Mouse (Mus musculus) urinary bladder, adult 2 months (tissue): ENCODE data around the gene Cngb1. TPM values are rescaled to one million over a fixed set of nuclear protein-coding genes. Genes with fewer than 3 reads are reported as not detected.

ENCODE experiments used
- DNase-seq: peaks from one replicate; pipeline ENCODE4 v3.0.0; 2022; ENCODE audit warnings: low spot score
- polyA plus RNA-seq: library from polyadenylated mRNA; depleted of rRNA; stranded (reverse); fragments of >200 nt; gene quantifications from 2 replicates; pipeline ENCODE4 v1.2.3, GENCODE M21; 2012; rRNA removed

Cngb1 gene
- polyA plus RNA-seq: 1.5 and 2.9 TPM in 2 replicates

DNA sequence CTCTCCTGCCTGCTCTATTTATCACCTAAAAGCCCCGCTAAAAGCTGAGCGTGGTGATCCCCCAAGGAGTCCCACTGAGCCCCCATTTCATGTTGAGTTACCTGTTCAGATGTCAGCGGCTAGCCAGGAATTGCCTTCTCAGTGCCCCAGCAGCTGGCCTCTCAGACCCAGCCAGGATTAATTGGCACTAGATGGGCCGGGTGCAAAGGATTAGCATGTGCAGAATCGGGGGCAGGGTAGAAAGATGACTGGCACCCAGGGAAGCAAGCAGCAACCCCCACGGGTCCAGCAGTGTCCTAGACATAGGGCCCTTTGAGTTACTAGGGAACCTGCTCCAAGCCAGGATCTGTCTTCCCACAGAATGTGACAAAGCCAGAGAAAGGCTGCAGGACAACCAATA is at the start of gene Cngb1:
Gene Cngb1 (minus strand): TSS at position 155 of the 400 bp plus-strand sequence.
- no peak for DNase-seq

DNA sequence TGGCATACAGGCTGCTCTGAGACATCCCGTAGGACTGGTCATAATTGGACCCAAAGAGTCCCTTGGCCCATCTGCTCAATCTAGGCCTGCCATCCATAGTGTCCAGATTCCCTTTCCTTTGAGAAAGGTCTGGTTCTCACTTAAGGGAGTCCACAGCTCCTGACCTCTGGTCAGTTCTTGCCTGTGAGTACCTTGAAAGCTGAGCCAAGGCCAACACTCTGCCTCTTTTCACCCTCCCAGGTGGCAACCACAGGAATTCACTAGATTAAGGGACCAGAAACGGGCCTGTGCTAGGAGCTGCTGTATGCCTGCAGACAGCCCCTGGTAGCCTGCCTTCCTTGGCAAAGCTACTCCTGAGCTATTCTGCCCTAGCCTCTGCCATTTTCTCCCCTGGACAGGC is 48.2 kb upstream of the Cngb1 start:
- no peak for DNase-seq

DNA sequence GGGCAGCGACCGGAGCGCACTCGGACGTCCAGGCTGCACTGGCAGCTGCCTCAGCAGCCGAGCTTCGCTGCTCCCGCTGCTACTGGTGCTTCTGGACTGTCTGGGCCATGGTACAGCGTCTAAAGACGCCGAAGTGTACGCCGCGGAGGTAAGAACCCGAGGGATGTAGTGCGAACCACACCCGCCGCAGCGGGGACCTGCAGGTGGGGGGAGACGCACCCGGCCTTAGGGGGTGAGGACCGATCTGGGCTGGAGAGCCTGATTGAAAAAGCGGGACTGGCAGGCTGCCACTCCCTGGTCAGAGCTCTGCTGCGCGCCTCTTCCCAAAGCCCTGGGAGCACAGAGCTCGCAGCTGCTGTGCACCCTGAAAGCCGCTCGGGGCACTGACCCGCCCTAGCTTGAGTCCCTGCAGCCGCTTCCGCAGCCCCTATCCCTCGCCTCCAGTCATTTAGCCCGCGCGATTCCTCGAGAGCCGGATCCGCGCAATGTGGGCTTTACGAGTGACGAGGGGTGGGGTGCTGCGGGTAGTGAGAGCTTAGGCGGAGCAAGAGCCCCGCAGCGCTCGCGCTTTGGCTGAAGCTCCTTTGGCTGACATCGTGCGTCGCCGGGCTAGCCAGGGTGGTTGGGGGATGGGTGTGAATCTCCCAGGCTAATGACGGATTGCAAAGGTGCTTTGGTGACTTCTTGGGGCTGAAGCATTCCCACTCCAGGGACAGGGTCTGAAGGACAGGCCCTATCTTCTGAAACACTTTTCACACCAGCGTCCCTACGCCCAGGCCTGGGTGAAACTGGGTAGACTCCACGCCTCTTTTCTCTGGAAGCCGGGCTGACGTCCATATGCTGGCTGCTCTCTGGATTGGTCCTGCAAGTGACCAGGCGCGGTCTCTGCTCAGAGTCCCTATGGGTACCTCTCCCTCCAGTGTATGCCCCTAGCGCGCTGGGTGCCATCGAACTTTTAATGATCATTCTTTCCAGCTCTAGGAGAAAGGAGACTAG is 46.8 kb upstream of the Cngb1 start:
- peak; percentile 49 for DNase-seq

DNA sequence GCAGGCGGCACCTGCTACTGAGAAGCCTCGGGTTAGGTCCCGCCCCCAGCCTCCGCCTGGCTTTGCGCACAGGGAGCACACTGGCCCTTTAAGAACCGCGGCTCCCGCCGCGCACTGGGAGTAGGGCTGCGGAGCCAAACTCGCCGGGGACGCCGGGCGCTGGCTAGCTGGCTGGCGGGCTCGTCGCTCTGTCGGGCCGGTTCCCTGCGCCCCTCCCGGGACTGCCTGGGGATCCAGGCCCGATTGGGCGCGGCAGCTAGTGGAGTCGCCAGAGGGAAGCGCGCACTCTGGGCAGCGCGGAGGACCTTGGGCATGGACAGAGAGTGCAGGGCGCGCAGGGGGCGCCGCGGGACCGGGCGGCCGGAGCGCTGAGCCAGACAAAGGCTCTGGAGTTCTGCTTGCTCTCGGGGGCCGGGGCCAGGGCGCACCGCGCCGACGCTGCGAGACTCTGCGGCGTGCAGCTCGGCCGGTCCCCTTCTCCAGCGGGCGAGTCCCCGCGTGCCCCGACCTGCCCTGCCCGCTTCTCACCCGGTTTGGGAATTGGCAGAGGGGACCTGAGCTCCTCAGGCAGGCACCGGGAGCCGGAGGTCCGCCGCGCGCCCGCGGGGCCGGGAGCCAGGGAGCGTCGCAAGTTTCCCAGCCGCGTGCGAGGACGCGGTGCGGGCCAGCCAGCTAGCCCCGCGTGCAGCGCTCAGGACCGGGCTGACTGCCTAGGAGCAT is 45.9 kb upstream of the Cngb1 start, which contains the start of gene Mmp15:
Gene Mmp15 (plus strand): TSS at position 118 of the 720 bp plus-strand sequence.
- DNase-seq: peak; percentile 78

DNA sequence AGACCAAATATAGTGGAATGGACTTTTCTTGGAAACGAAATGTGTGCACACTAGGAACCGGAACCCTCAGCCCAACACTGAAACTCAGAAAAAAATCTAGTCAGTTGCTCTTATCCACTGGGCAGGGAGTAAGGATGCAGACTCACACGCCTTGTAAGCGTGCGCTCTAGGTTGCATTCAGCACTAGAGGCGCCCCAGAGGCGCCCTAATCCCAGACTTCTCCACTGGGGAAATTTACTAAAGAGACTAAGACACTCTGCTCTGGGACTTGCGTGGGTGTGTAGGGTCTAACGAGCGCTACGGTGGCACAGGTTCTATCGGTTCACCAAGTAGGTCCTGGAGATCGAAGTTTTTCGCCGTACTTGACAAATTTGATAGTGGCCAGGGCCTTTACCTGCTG is 45.1 kb upstream of the Cngb1 start:
- no peak for DNase-seq

DNA sequence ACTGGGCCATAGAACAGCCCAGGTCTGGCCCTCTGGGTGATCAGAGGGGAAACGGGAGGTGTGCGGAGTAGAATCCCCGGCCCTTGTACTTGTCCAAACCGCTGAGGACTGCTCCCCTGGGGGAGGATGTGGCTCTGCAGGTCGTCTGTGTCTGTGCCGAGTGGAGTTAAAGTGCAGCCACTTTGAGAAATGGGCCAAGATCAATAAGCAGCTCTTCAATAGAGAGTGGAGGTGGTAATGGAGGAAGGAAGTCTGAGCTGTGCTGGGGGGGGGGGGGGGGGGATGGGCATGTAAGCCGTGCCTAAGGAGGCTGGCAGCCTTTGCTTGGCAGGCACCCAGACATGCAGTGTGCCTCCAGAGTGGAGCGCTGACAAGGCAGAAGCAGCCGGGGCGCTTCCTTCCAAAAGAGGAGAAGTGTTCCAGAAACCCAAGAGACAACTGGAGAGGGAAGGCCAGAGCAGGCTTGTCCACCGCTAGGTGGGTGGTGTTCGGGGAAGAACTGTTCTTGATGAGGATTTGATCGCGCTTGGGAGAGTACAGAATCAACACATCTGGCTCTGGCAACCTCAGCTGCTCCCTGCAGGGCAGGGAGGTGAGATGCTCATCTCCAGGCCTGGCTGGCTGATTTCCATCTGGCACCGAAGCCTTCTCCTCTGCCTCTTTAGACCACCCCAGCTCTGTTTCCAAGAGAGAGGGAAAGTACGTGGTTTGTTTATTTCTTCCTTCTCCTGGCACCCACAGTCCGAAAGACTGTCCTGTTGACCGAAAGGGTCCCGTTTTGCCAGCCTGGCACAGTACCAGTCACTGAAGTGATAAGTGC is 42.6 kb upstream of the Cngb1 start:
- DNase-seq: no peak

DNA sequence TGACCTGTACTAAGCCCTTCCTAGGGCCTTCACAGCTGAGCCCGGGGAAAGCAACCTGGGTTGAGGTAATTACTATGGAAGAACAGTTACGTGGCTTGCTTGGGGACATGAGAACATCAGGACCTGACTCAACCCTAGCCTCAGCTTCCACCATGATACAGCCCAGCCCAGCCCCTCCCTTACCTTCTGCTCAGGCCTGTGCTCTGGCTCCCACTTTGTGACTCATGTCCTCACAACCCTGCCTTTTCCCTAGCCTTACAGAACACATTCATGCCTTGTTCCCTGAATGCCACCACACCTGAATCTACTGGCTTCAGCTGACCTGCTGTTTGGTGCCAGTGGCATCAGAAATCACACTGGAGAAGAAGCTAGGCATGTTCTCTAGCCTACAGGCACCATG is 42.0 kb upstream of the Cngb1 start:
- no peak for DNase-seq

DNA sequence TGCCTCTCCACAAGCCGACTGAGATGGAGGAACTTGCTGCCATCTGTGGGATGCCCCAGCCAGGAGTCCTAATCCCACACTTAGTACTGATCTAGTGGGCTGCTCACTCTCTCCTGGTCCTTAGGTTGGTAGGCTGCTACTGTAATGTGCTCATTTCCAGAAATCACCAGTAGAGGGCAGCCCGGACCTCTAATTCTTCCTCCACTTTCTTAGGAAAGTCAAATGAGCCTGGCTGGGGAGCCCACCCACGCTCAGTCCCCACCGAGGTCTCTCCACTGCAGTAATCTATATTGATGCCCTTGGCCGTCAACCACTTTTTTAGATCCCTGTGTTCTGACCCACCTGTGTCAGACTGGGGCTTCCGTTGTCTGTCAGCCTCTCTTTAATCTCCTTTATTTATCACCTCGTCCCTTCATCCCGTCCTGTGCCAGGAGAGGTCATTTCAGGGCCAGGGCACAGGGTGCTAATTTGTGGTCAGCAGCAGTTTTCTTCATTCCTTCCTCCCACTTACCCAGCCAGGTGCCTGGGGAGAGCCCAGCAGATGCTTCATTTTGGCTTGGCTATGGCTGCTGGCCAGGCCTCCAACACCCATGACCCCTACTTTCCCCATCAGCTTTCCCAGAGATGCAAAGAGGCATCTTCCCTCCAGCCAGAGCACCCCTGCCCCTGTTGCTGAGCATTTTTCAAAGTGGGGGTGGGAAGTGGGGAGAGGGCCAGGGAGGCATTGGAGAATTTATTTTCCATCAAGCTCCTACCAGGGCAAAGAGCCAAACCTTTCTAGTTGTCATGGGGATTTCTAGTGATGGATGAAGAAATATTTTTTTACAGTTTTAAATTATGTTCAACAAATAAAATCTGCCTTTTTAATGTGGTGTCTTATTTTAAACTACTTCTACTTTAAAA is 40.5 kb upstream of the Cngb1 start:
- no peak for DNase-seq

DNA sequence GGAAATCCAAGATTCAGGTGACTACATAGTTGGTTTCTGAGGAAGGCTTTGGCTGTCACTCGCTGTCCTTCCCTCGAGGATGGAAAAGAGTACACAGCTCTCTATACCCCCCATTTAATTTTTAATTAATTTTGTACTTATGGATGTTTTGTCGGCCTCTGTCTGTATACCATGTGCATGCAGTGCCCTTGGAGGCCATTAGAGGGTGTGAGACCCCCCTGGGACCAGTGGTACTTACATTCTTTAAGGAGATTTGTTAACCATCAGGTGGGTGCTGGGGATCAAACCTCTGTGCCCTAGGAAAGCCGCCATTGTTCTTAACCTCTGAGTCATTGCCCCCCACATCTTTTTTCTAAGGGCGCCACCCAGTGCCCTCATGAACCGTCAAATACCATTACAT is 38.3 kb upstream of the Cngb1 start:
- no peak for DNase-seq

DNA sequence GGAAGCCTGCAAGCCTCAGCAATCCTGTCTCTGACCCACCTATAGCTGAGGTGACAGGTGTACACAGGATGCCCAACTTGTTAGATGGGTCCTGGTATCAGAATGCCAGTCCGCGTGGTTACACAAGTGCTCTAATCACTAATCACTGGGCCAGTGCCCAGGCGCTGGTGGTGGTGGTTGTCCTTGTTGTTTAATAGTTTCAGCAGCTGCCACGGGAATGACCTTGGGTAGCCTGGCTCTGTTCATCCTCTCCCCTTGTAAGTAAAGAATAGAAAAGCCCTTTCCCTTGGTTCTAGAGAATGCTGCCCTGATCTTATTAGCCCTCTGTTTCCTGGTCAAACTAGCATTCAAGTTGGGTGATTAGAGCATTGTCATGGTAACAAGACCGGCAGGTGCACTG is 35.3 kb upstream of the Cngb1 start:
- no peak for DNase-seq

DNA sequence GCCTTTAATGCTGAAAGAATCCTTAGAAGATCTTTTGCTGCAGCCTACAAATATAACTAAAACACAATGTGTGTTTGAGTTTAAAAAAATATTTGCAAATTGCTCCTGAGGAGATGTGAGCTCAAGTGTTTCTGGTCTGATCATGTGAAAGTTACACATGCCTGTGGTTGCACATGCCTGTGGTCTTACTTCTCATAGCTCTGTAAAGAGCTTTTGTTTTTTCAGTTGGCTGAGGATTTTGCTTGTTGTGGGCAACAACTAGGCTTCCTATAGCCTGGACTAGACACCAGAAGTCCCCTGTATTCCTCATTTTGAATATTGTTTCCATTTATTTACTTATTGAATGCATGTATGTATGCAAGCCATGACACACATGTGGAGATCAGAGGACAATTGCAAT is 30.0 kb upstream of the Cngb1 start:
- DNase-seq: no peak

DNA sequence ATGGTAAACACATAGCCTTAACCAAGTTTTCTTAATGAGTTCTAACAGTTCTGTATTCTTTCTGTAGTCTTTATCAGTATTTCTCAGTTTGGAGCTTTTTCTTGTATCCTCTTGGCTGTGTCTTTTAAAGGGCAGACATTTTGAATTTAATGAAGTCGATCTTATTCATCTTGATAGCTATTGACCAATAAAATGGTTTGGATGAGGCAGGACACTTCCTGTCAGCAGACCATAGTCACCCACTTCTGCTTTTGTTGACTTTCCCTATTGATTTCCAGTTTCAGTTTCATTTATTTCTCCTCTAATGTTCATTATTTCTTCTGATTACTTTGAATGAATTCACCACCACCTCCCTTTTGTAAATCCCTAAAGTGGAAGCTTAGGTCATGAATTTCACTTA is 29.3 kb upstream of the Cngb1 start:
- DNase-seq: no peak

DNA sequence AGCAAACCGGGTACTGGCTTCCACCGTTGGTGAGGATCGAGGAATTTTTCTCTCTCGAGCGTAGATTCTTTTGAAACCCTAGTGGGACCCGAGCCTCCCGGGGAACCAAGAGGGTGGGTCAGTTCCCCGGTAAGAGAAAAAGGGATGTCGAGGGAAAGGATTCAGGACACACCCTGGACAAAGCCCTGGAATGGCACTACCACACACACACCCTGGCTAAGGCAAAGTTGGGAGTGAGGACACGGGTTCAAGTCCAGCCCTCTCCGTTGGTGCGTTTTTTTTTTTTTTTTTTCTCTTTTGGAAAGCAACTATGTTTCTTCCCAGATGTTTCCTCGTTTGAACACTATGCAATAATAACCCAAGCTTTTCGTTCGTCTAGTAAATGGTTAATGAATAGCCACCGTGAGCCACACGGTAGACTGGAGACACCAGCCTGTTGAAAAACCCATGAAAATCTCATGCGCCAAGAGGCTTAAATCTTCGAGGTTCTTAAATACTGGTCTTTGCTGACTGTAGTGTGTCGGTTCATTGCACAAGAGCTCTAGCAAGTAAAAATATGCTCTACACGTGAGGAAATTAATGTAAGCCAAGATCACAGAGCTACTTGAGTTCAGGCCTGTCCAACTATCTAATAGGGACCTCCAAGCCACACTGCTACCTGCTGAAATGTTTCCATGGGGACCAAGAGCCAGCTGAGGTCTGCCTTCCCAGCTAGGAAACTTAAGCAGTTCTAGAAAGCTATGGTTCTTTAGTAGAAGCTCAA is 26.2 kb upstream of the Cngb1 start:
- DNase-seq: peak; percentile 16

DNA sequence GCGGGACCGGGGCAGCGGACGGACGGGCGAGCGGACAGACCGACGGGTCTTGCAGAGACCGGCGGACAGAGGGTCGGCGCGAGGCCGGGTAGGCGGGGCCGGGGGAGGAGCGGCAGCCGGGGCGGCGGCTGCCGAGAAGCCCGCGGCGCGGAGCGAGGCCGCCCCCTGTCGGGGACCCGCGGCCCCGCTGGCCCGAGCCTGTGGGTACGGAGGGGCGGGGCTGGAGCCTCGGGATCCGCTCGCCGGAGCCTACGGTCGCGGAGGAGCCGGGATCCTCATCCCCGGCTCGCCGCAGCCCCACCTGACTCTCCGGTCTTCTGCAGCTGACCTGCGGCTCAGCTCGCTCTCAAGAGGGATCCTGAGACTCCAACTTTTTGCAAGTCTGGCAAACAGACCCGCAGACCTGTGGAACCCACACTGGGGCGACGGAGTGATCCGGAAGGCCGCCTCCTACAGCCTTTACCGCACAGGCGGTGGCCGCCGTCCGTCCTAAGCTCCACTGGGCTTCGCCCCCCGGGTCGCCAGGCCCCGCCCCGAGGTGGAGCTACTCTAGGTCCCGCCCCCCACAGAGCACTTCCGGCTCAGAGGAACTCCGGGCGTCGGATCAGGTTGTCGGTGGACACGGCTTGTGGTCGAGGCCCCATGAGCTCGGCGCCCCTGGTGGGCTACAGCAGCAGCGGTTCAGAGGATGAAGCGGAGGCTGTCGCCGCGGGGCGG is 25.5 kb upstream of the Cngb1 start, which contains the start of the genes Zfp319 and Usb1:
Gene Zfp319 (minus strand): TSS at position 231 of the 717 bp plus-strand sequence.
Gene Usb1 (plus strand): TSS at position 565 of the 717 bp plus-strand sequence.
- DNase-seq: peak; percentile 94

DNA sequence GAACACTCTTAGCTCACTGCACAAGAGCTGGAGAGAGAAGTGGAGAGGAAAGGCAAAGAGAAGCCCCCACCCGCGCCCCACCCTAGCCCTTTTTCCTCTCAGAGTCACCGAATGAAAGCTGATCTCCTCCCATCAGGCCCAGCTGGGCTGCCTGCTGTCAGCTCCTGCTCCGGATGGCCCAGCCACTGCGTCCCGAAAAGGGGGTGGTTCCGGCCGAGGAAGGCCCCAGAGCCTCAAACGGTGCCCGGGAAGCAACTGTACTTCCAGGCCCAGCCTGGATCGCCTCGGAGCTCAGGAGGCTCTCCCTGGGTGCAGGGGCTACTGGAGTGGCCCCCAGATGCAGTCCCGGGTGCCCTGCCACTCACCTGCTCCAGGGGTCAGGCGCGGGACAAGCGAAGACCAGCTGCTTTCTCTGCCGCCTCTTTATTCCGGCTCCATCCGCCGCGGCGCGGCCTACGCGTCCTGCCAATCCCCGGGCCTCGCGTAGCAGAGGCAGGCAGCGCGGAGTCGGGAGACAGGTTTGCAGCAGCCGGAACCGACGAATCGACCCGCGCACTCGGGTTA is 24.9 kb upstream of the Cngb1 start:
- no peak for DNase-seq

DNA sequence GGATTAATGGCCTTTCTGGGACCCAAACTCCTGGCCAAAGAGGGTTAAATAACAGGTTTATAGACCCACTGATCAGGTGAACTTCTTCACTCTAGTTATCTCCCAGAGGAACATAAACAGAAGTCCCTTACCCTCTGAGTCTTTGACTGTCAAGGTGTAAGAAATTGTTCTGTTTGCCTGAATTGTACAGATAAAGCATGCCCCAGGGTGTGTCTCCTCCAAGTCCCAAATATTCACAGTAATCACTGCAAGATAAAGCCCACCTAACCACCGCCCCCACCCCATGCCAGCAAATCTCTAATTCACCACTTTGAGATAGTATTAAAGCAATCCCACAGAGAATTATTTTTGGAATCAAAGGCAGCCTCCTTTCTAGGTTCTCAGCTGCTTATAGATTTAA is 24.0 kb upstream of the Cngb1 start:
- DNase-seq: no peak

DNA sequence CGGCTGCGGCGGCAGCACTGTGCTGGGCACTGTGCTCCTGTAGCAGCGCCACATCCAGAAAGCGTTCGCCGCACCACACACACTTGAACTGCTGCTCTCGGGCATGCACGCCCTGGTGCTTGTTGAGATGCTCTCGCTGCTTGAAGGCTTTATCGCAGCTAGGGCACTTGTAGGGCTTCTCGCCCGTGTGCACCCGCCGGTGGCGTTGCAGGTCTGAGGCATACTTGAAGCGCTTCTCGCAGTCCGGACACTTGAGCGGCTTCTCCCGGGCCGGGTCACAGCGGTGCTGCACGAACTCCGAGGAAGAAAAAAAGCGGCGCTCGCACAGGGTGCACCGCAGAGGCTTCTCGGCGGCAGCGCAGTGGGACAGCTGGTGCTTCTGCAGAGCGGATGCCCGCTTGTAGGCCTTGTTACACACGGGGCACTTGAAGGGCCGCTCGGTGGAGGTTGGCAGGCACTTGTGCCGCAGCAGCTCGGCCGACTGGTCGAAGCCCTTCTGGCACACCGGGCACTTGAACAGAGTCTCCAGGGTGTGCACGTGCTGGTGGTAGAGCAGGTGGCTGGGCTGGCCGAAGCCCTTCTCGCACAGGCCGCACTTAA is 21.6 kb upstream of the Cngb1 start:
- DNase-seq: peak; percentile 19

DNA sequence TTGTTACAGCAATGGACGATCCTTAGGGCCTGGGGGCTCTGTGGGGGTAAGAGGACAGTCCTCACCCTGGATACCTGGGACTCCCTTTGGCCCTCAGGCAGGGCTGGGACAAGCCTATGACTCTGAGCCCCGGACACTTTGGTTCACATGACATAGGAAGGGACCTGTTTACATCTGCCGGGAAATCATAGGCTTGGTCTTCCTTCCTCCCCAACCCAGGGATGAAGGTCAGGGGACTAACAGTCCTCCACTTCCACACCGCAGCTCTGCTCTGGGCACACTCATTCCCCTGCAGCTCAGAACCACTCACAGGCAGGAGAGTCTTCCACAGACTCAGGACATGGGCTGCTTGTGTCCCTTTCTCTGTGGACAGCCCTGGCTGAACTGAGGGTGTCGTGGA is 20.4 kb upstream of the Cngb1 start:
- no peak for DNase-seq
